Comparison of ENCODE assay signal across 8 mouse cellular contexts in genomic region chr4:110028461-110029188, GRCm38 (mm10). TPM values are rescaled to one million over a fixed set of nuclear protein-coding genes. Genes with fewer than 3 reads are reported as not detected.
DNase-seq lines count a peak whose midpoint lies in the region; ATAC-seq lines count a peak whose summit lies in the region.

No protein-coding gene starts in this region.

- no peak overlapping the region for H3K4me2 ChIP-seq in heart, embryonic 15.5 days
- H3K4me2 ChIP-seq in neural tube, embryonic 11.5 days (ENCODE audit: low read depth), result no peak overlapping the region

- no peaks in the 10 kb centered on the region for H3K9me3 ChIP-seq in heart, embryonic 15.5 days (replicated peaks)
- H3K9me3 ChIP-seq in neural tube, embryonic 11.5 days (ENCODE audit: control insufficient read depth, low read length), result no peaks in the 10 kb centered on the region

- H3K27me3 ChIP-seq in heart, embryonic 15.5 days, result peaks cover 8% of the 10 kb centered on the region; the same call in 1 of the 2 replicates
- no peaks in the 10 kb centered on the region for H3K27me3 ChIP-seq in neural tube, embryonic 11.5 days (ENCODE audit: control insufficient read depth, insufficient read depth, low read length)

- no peak overlapping the region for H3K27ac ChIP-seq in heart, embryonic 15.5 days
- H3K27ac ChIP-seq in neural tube, embryonic 11.5 days (ENCODE audit: low read depth, low read length), result no peak overlapping the region

- no peak overlapping the region for H3K9ac ChIP-seq in heart, embryonic 15.5 days
- no peak overlapping the region for H3K9ac ChIP-seq in neural tube, embryonic 11.5 days (ENCODE audit: low read length)

- H3K4me1 ChIP-seq in heart, embryonic 15.5 days (replicated peaks), result no peaks in the 10 kb centered on the region
- no peaks in the 10 kb centered on the region for H3K4me1 ChIP-seq in neural tube, embryonic 11.5 days (ENCODE audit: control insufficient read depth, insufficient read depth, low read length)

- H3K4me3 ChIP-seq in heart, embryonic 15.5 days, result no peak overlapping the region
- H3K4me3 ChIP-seq in neural tube, embryonic 11.5 days (ENCODE audit: low read depth, low read length), result no peak overlapping the region

- peak; percentile 37 for DNase-seq in heart, adult 11 months
- DNase-seq in heart, adult 9 months (ENCODE audit: low spot score in 2 of 2), result no peak
- peak; percentile 73 to 84 for DNase-seq in cerebellum, postnatal 10 days
- DNase-seq in layer of hippocampus, postnatal 10 days (ENCODE audit: low spot score in 2 of 2), result peak; percentile 46 to 64
- DNase-seq in neural tube, embryonic 11.5 days (ENCODE audit: low spot score), result peak; percentile 52
- DNase-seq in testis, postnatal 14 days (ENCODE audit: low spot score), result no peak

- 58% methylated on average over 6 of the region's 6 CpGs for WGBS in heart, embryonic 15.5 days
- 62% methylated on average over 6 of the region's 6 CpGs for WGBS in neural tube, embryonic 11.5 days

- peak; percentile 51 for ATAC-seq in CD4-positive, CD25-positive, alpha-beta regulatory T cell, adult 4 months
- ATAC-seq in heart, embryonic 15.5 days (replicated peaks; ENCODE audit: insufficient number of reproducible peaks, insufficient read depth, low FRiP score, low read depth), result 0 out of 2 replicates have a peak, but pooled peaks have one; percentile 22
- ATAC-seq in neural tube, embryonic 11.5 days (ENCODE audit: insufficient read depth, low FRiP score, low TSS enrichment), result peak; percentile 66; the same call in 1 of the 2 replicates

- H3K36me3 ChIP-seq in heart, embryonic 15.5 days, result no peaks in the 10 kb centered on the region
- H3K36me3 ChIP-seq in neural tube, embryonic 11.5 days (ENCODE audit: control insufficient read depth, insufficient read depth, low read length), result no peaks in the 10 kb centered on the region

RNA-seq across cellular contexts. Expression of gene Dmrta2, which starts 50.8 kb away (rescaled TPM):
- polyA plus RNA-seq in CD4-positive, CD25-positive, alpha-beta regulatory T cell, adult 4 months (2017; shearing (Covaris generic)), result not detected
- polyA plus RNA-seq in heart, embryonic 15.5 days (2015; fragmentation: Nextera tagmentation; extraction: Ambion mirVana), result 0.09 TPM in 1 of 2 replicates, not detected in the other
- 1 to 10 TPM; 6.3 to 8.1 TPM for total RNA-seq in layer of hippocampus, postnatal 10 days (2021)
- 0.12 and 0.14 TPM in 2 replicates for polyA plus RNA-seq in neural tube, embryonic 11.5 days (2014; fragmentation: Nextera tagmentation; extraction: Ambion mirVana)

Comparison
In these comparisons a context has a peak if more than half of its experiments do, and no peak if none do; other contexts are left out.
1. DNase-seq: peak in heart, adult 11 months (single experiment), cerebellum, postnatal 10 days (2 of 2), layer of hippocampus, postnatal 10 days (2 of 2) and neural tube, embryonic 11.5 days (single experiment); none in heart, adult 9 months (0 of 2) and testis, postnatal 14 days (single experiment).
2. Peak in every context shown above with its lines, with median percentiles within 50 percentile points of each other: ATAC-seq.